25 mouse cellular contexts compared by ENCODE assay signal in the genomic region with DNA sequence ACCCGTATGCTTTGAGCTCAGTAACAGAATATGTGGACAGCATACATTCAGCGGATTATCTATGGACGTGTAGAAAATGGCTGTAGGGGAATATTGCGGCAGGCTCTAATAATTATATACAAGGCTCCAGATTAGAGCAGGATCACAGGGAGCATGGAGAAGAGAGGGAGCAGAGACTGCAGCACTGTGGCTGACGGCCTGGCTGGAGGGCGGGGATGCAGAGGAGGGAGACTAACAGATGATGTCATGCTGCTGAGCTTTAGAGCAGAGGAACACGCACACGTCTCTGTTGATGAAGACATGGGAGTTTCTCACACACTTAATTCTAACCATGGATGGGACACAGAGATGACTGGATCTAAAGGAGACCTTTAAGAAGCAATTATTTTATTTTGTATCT. TPM values are rescaled to one million over a fixed set of nuclear protein-coding genes. Genes with fewer than 3 reads are reported as not detected.
DNase-seq lines count a peak whose midpoint lies in the region; ATAC-seq and TF ChIP-seq lines count a peak whose summit lies in the region.
"Had no signal": no experiment of that assay in that cellular context is flagged by ENCODE, and none has a peak within 500 bp of the region (broad histone marks: within the 10 kb centered on the region; RNA-seq: fewer than 3 reads in every experiment).

No protein-coding gene starts in this region.

- H3K9me3 ChIP-seq in heart, embryonic 12.5 days (replicated peaks), result no peaks in the 10 kb centered on the region
- H3K9me3 ChIP-seq in embryonic facial prominence, embryonic 10.5 days, result no peaks in the 10 kb centered on the region
- H3K9me3 ChIP-seq: embryonic facial prominence, embryonic 13.5 days; embryonic facial prominence, embryonic 15.5 days; forebrain, embryonic 10.5 days; forebrain, embryonic 12.5 days had no signal

- no peak overlapping the region for H3K27ac ChIP-seq in heart, embryonic 12.5 days (ENCODE audit: poor library complexity, severe bottlenecking)
- peak overlapping the region; percentile 34 for H3K27ac ChIP-seq in left cerebral cortex, adult 2 months
- H3K27ac ChIP-seq in embryonic facial prominence, embryonic 10.5 days (replicated peaks), result no peak overlapping the region
- H3K27ac ChIP-seq: embryonic facial prominence, embryonic 13.5 days; embryonic facial prominence, embryonic 15.5 days; forebrain, embryonic 10.5 days; forebrain, embryonic 12.5 days had no signal

- no peak overlapping the region for H3K9ac ChIP-seq in heart, embryonic 12.5 days
- H3K9ac ChIP-seq: embryonic facial prominence, embryonic 13.5 days; embryonic facial prominence, embryonic 15.5 days; forebrain, embryonic 12.5 days had no signal

- intact Hi-C loops in heart, postnatal 14 days (cut with DNase I), result no loop called here
- intact Hi-C loops in left cerebral cortex, adult 2 months (cut with DNase I), result no loop called here
- intact Hi-C loops in left cerebral cortex, postnatal 10 days (cut with DNase I), result no loop called here

- DNase-seq in heart, postnatal 14 days, result no peak
- DNase-seq in left cerebral cortex, adult 2 months (ENCODE audit: extremely low spot score in 1 of 2, low spot score in 2 of 2), result no peak
- DNase-seq in left cerebral cortex, postnatal 10 days (ENCODE audit: extremely low spot score in 1 of 2, low spot score in 2 of 2), result no peak
- peak; percentile 56 for DNase-seq in brain, adult 2 months (ENCODE audit: low read depth, low spot score)
- DNase-seq in embryonic facial prominence, embryonic 10.5 days (ENCODE audit: low spot score), result no peak
- DNase-seq: adrenal gland, adult 2 months; adrenal gland, postnatal 10 days; adrenal gland, postnatal 25 days; cerebellum, adult 11-12 months; cerebellum, adult 2 months; cerebellum, adult 9-10 months; cerebellum, postnatal 10 days; cerebellum, postnatal 25 days had no signal

- H3K4me1 ChIP-seq in heart, embryonic 12.5 days (replicated peaks), result peaks cover 20% of the 10 kb centered on the region
- no peaks in the 10 kb centered on the region for H3K4me1 ChIP-seq in embryonic facial prominence, embryonic 10.5 days
- H3K4me1 ChIP-seq: embryonic facial prominence, embryonic 13.5 days; embryonic facial prominence, embryonic 15.5 days; forebrain, embryonic 10.5 days had no signal

- H3K4me2 ChIP-seq in heart, embryonic 12.5 days, result no peak overlapping the region
- H3K4me2 ChIP-seq: embryonic facial prominence, embryonic 13.5 days; embryonic facial prominence, embryonic 15.5 days; forebrain, embryonic 12.5 days had no signal

- 72% methylated on average over 8 of the region's 8 CpGs for WGBS in heart, embryonic 12.5 days
- 86% methylated on average over 8 of the region's 8 CpGs for WGBS in embryonic facial prominence, embryonic 10.5 days

- no peaks in the 10 kb centered on the region for H3K36me3 ChIP-seq in heart, embryonic 12.5 days
- H3K36me3 ChIP-seq in embryonic facial prominence, embryonic 10.5 days (replicated peaks), result no peaks in the 10 kb centered on the region
- H3K36me3 ChIP-seq: embryonic facial prominence, embryonic 13.5 days; embryonic facial prominence, embryonic 15.5 days; forebrain, embryonic 10.5 days; forebrain, embryonic 12.5 days had no signal

- peak; percentile 53; the same call in 1 of the 2 replicates for ATAC-seq in heart, embryonic 12.5 days (ENCODE audit: insufficient number of reproducible peaks, low FRiP score)
- ATAC-seq: forebrain, embryonic 14.5 days; forebrain, embryonic 16.5 days had no signal

- TF ChIP-seq CTCF in left cerebral cortex, adult 2 months (IDR thresholded peaks at IDR 0.05), result no peak

- no peaks in the 10 kb centered on the region for H3K27me3 ChIP-seq in heart, embryonic 12.5 days (replicated peaks)
- H3K27me3 ChIP-seq in embryonic facial prominence, embryonic 10.5 days (replicated peaks; ENCODE audit: low read depth, poor library complexity, severe bottlenecking), result no peaks in the 10 kb centered on the region
- H3K27me3 ChIP-seq: embryonic facial prominence, embryonic 13.5 days; embryonic facial prominence, embryonic 15.5 days; forebrain, embryonic 12.5 days had no signal

- H3K4me3 ChIP-seq in heart, embryonic 12.5 days, result no peak overlapping the region
- no peak overlapping the region for H3K4me3 ChIP-seq in left cerebral cortex, adult 2 months
- no peak overlapping the region for H3K4me3 ChIP-seq in embryonic facial prominence, embryonic 10.5 days
- H3K4me3 ChIP-seq: embryonic facial prominence, embryonic 13.5 days; embryonic facial prominence, embryonic 15.5 days; erythroblast, embryonic 14.5 days; forebrain, embryonic 10.5 days; forebrain, embryonic 12.5 days had no signal

RNA-seq across cellular contexts. Expression of gene Gm5136, which starts 22.9 kb away (rescaled TPM):
- polyA plus RNA-seq in heart, embryonic 12.5 days (2016; fragmentation: Nextera tagmentation; extraction: Ambion mirVana), result not detected in 2 replicates
- total RNA-seq in heart, postnatal 14 days (2021), result not detected
- total RNA-seq in left cerebral cortex, adult 2 months (2021), result 1 to 10 TPM; 3.2 to 4.0 TPM
- 1 to 10 TPM; 2.8 to 3.1 TPM for total RNA-seq in left cerebral cortex, postnatal 10 days (2021)
- not detected in 2 replicates for polyA plus RNA-seq in embryonic facial prominence, embryonic 10.5 days (2016; fragmentation: Nextera tagmentation; extraction: Ambion mirVana)
- total RNA-seq: adrenal gland, adult 2 months; adrenal gland, postnatal 10 days; adrenal gland, postnatal 25 days; adrenal gland, postnatal 4 days; MEL had no signal
- polyA plus RNA-seq: adrenal gland, adult 2 months; C2C12; embryonic facial prominence, embryonic 11.5 days; embryonic facial prominence, embryonic 13.5 days; embryonic facial prominence, embryonic 15.5 days; erythroblast, embryonic 14.5 days; forebrain, embryonic 10.5 days; forebrain, embryonic 14.5 days had no signal
